Mouse (Mus musculus) neural tube, embryonic 11.5 days (tissue): ENCODE results near the gene Leo1. TPM values are rescaled to one million over a fixed set of nuclear protein-coding genes. Genes with fewer than 3 reads are reported as not detected.

ENCODE experiments used
- ATAC-seq: fragments of 200-750 bp; cut with Nextera tagmentation; 2 replicates; pipeline ENCODE4 v1.8.0; 2017; ENCODE audit warnings: moderate number of reproducible peaks, mild to moderate bottlenecking, moderate TSS enrichment, moderate library complexity; ENCODE audit not compliant: insufficient read depth, low FRiP score, low TSS enrichment
- DNase-seq: peaks from one replicate; pipeline ENCODE4 v3.0.0-alpha.2; 2015; ENCODE audit warnings: low spot score
- H3K27ac ChIP-seq: fragments of 300-500 bp; sonication (generic); 2 replicates; pipeline ENCODE4 v1.5.1; 2014; ENCODE audit warnings: low read depth, mild to moderate bottlenecking, low read length
- H3K27me3 ChIP-seq: fragments of 300-500 bp; sonication (generic); 2 replicates; pipeline ENCODE4 v1.6.1; 2014; ENCODE audit warnings: mild to moderate bottlenecking, low read length, mixed read lengths; ENCODE audit not compliant: control insufficient read depth, insufficient read depth
- H3K36me3 ChIP-seq: fragments of 300-500 bp; sonication (generic); 2 replicates; pipeline ENCODE4 v1.6.1; 2014; ENCODE audit warnings: mild to moderate bottlenecking, low read length, moderate library complexity, mixed read lengths; ENCODE audit not compliant: control insufficient read depth, insufficient read depth
- H3K4me1 ChIP-seq: fragments of 300-500 bp; sonication (generic); 2 replicates; pipeline ENCODE4 v1.6.1; 2014; ENCODE audit warnings: low read length, mixed read lengths; ENCODE audit not compliant: control insufficient read depth, insufficient read depth
- H3K4me2 ChIP-seq: fragments of 300-500 bp; sonication (generic); 2 replicates; pipeline ENCODE4 v1.6.1; 2014; ENCODE audit warnings: low read depth, mild to moderate bottlenecking, moderate library complexity
- H3K4me3 ChIP-seq: fragments of 300-500 bp; sonication (generic); 2 replicates; pipeline ENCODE4 v1.5.1; 2014; ENCODE audit warnings: low read depth, low read length
- H3K9ac ChIP-seq: fragments of 300-500 bp; sonication (generic); 2 replicates; pipeline ENCODE4 v1.6.1; 2014; ENCODE audit warnings: mild to moderate bottlenecking, low read length
- H3K9me3 ChIP-seq: fragments of 300-500 bp; sonication (generic); 2 replicates; pipeline ENCODE4 v1.6.1; 2016; ENCODE audit warnings: low read length; ENCODE audit not compliant: control insufficient read depth
- WGBS: fragments of 180-500 bp; shearing (Covaris S2); extraction: QIAGEN DNeasy Blood & Tissue Kit; methylation state at CpG from one replicate; pipeline ENCODE4 v1.1.7; 2014; 5-methylcytosine and 5-hydroxymethylcytosine counted together
- polyA plus RNA-seq: library from polyadenylated mRNA; unstranded; fragments of >200 nt; fragmentation: Nextera tagmentation; extraction: Ambion mirVana; gene quantifications from 2 replicates; pipeline ENCODE4 v1.2.1, GENCODE M21; 2014

Leo1 gene
- polyA plus RNA-seq, 1 experiment from 2014 or later, result 50.9 TPM

DNA sequence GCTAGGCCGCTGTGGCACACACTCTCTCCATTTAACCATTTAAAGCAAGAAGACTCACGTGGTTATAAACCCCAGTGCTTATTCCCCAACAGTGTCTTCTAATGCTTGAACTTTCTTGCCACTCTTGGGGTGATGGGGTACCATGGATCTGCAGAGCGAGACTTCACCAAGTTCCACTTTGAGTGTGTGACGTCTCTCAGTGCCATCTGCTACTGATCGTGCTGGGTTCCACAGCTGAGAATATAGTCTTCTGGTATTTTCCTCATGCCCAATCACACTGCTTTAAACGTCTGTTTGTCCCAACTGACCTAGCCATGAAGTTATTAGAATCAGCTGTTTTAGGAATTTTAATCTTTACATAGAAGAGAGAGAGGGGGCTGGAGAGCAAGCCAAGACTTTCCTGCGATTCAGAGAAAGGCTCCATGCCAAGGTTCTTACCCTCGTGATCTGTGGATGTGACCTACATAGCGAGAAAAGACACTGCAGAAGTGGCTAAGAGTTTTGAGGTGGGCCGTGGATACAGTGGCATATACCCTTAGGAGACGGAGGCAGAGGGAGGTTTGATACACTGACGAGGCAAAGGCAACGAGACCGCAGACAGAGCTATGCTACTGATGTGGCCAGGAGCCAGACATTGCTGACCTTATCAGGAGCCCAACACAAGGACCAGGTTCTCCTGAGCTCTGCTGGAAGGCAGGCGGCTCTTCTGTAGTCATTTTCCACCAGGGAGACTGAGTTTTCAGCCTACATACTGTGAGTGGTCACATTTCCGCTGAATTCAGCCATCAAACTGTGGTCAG, 10.3 kb upstream of the Leo1 start:
- H3K4me3 ChIP-seq, result no peak overlapping the region
- H3K4me2 ChIP-seq, result no peak overlapping the region
- no peak for ATAC-seq
- H3K9me3 ChIP-seq, result no peaks in the 10 kb centered on the region
- no peak overlapping the region for H3K27ac ChIP-seq
- 86% methylated on average over 16 of the region's 16 CpGs for WGBS
- no peak for DNase-seq
- H3K9ac ChIP-seq, result no peak overlapping the region
- no peaks in the 10 kb centered on the region for H3K4me1 ChIP-seq
- H3K27me3 ChIP-seq, result no peaks in the 10 kb centered on the region
- H3K36me3 ChIP-seq, result no peaks in the 10 kb centered on the region

DNA sequence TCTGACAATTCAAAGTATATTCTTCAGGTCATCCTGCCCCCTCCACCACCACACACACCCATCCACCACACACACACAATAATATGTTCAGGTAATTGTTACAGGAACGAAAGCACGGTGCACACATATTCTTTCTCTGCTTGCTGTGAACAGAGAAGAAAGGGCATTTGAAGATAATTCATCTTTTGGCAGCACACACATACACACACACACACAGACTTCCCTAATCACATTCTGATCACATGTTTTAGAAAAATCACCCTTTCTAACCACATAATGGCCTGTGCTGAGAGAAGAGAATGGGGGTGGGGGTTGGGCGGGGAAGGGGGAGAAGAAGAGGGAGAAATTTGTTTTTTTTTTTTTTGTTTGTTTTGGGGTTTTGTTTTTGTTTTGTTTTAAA, 8.6 kb upstream of the Leo1 start:
- Histone ChIP-seq H3K36me3 (no peaks in the 10 kb centered on the region), H3K4me1 (no peaks in the 10 kb centered on the region), H3K9ac (no peak overlapping the region), H3K27me3 (no peaks in the 10 kb centered on the region), H3K27ac (no peak overlapping the region), H3K4me2 (no peak overlapping the region), H3K4me3 (no peak overlapping the region), H3K9me3 (no peaks in the 10 kb centered on the region)
- 83% methylated on average over 3 of the region's 3 CpGs for WGBS
- DNase-seq, result no peak
- ATAC-seq, result no peak

DNA sequence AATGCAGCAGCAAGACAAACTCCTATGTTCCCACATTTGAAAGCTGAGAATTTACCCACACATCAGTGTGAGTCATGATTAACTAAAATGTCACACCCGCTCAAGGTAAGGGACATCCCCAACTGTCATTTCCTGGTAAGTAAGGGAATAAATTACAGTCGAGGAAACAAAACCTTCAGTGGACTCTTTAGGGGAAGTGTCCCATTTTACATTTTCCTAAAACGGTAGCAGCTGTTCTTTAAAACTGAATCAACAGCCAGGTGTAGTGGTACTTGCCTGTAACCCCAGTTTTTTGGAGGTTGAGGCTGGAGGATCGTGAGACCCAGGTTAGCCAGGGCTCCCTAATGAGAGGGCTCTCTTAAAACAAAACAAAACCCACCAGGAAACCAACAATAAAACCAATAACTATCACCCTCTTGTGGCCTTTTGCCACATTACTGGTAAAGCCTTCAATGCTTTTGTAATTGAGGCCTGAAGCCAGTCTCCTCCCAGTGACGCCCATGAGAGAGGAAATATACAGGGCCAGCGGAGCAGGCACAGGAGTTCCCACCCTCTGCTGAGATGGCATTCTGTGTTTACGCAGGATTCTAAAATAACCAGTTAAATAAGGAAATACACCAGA, 7.0 kb upstream of the Leo1 start:
- Histone ChIP-seq H3K4me2 (no peak overlapping the region), H3K4me3 (no peak overlapping the region), H3K27ac (no peak overlapping the region), H3K9me3 (no peaks in the 10 kb centered on the region), H3K36me3 (no peaks in the 10 kb centered on the region), H3K4me1 (no peaks in the 10 kb centered on the region), H3K9ac (no peak overlapping the region), H3K27me3 (no peaks in the 10 kb centered on the region)
- DNase-seq (peak; percentile 23), ATAC-seq (peak; percentile 38; the same call in 1 of the 2 replicates)
- WGBS, result 37% methylated on average over 7 of the region's 7 CpGs

- no peak overlapping the region for H3K27ac ChIP-seq
- WGBS, result 84% methylated on average over 6 of the region's 6 CpGs
- ATAC-seq, result no peak
Measured at GRCm38 (mm10) chr9:75434872-75435271, 6.5 kb upstream of the Leo1 start.

DNA sequence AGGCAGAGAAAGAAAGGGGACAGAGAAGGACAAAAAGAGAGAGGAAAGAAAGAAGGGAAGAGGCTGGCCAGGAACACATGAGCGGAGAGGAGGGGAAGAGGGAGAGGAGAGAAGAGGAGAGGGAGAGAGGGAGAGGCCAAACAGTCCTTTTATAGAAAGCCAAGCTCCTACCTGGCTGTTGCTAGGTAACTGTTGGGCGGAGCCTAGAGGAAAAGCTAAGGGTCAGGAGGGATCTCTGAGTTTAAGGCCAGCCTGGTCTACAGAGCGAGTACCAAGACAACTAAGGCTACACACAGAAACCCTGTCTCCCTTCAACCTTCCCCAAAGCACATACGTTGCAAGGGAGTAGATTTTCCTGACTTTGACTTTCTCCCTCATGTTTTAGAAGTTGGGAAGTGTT, 6.0 kb upstream of the Leo1 start:
- no peaks in the 10 kb centered on the region for H3K4me1 ChIP-seq
- H3K27ac ChIP-seq, result 0 out of 2 replicates have a peak overlapping the region, but pooled peaks have one; percentile 0
- H3K36me3 ChIP-seq, result no peaks in the 10 kb centered on the region
- H3K27me3 ChIP-seq, result no peaks in the 10 kb centered on the region
- H3K4me3 ChIP-seq, result no peak overlapping the region
- DNase-seq (no peak), ATAC-seq (no peak)
- H3K4me2 ChIP-seq, result no peak overlapping the region
- no peak overlapping the region for H3K9ac ChIP-seq
- H3K9me3 ChIP-seq, result no peaks in the 10 kb centered on the region
- WGBS, result 90% methylated on average over 4 of the region's 4 CpGs

More at GRCm38 (mm10) chr9:75434872-75435271, 6.5 kb upstream of the Leo1 start:
- H3K9me3 ChIP-seq, result no peaks in the 10 kb centered on the region
- no peak overlapping the region for H3K9ac ChIP-seq
- no peak overlapping the region for H3K4me3 ChIP-seq
- no peaks in the 10 kb centered on the region for H3K4me1 ChIP-seq
- DNase-seq, result no peak
- no peak overlapping the region for H3K4me2 ChIP-seq
- H3K27me3 ChIP-seq, result no peaks in the 10 kb centered on the region
- no peaks in the 10 kb centered on the region for H3K36me3 ChIP-seq

DNA sequence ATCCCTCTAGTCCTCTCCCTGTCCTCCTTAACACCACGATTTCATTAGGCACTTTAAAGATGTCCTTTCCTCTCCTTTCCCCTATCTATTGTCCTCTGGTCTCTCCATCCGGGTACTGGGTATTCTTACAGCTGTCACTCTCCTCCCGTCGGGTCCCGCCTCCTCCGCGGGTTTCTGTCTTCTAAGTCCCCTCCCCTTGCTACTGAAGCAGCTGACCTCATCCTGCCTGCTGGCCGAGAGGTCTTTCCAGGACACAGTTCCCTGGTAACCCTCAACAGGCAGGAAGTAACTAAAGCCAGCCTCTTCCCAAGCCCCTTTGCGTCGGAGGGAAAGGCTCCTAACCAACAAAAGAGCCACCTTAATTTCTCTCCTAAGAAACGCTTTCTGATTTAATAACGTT, 5.4 kb upstream of the Leo1 start:
- H3K4me2 ChIP-seq, result no peak overlapping the region
- no peaks in the 10 kb centered on the region for H3K36me3 ChIP-seq
- WGBS, result 4% methylated on average over 12 of the region's 12 CpGs
- no peak overlapping the region for H3K4me3 ChIP-seq
- DNase-seq, result peak; percentile 81
- H3K27me3 ChIP-seq, result no peaks in the 10 kb centered on the region
- H3K9ac ChIP-seq, result peak overlapping the region; percentile 26; the same call in 1 of the 2 replicates
- no peaks in the 10 kb centered on the region for H3K9me3 ChIP-seq
- no peaks in the 10 kb centered on the region for H3K4me1 ChIP-seq
- H3K27ac ChIP-seq, result 0 out of 2 replicates have a peak overlapping the region, but pooled peaks have one; percentile 0
- peak; percentile 75 for ATAC-seq

DNA sequence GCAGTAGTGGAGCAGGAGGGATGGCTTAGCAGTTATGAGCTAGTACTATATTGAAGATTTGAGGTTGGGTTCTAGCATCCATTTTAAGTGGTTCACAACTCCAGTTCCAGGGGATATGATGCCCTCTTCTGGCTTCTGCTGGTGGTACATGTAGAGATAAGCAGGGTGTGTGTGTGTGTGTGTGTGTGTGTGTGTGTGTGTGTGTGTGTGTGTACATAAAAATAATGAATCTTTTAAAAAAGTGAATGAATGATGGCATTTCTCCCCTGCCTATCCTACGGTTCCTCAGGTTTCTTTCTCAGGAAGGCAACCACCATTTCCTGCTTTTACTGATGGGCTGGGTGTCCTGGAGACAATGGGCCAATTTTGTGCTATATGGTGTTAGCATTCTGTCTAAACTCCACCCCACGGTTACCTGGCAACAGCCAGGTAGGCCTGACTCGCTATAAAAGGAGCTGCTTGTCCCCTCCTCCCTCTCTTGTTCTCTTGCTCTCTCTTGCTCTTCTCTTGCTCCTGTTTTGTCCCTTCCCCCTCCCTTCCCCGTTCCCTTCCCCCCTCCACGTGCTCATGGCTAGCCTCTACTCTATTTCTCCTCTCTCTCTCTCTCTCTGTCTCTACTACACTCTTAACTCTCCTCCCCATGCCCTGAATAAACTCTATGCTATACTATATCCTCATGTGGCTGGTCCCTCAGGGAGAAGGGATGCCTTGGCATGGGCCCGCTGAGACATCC, 3.5 kb upstream of the Leo1 start:
- WGBS, result 30% methylated on average over 6 of the region's 6 CpGs
- no peak overlapping the region for H3K27ac ChIP-seq
- DNase-seq, result no peak

DNA sequence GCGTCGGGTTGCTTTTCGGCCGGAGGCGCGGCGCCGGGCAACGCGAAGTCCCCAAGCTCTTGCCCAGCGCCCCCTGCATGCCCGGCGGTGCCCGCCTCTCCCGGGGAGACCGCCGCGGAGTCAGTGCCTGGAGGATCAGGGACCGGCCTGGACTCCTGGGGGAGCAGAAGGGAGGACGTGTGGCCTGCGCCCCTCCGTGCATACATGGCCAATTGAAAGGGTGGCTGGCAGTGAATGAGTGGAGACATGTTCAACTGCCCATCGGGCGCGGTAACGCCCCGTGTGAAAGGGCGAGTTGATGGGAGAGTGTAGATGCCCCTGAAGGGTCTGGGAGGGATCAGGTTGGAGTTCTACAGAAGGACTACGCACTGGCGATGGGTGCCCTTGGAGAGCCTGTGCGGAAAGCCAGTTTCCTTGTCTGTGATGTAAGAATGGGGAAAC, 387 bp downstream of the Leo1 start:
- peak; percentile 82 for ATAC-seq
- Histone ChIP-seq H3K4me2 (peak overlapping the region; percentile 61), H3K27me3 (no peaks in the 10 kb centered on the region), H3K27ac (0 out of 2 replicates have a peak overlapping the region, but pooled peaks have one; percentile 54), H3K36me3 (peaks cover 3% of the 10 kb centered on the region; the same call in 1 of the 2 replicates), H3K4me3 (peak overlapping the region; percentile 80), H3K4me1 (peaks cover 8% of the 10 kb centered on the region), H3K9ac (peak overlapping the region; percentile 77), H3K9me3 (no peaks in the 10 kb centered on the region)
- under 1% methylated on average over 30 of the region's 31 CpGs for WGBS
- DNase-seq, result no peak

More for the DNA sequence above, 3.5 kb upstream of the Leo1 start:
- Histone ChIP-seq H3K27me3 (no peaks in the 10 kb centered on the region), H3K36me3 (no peaks in the 10 kb centered on the region), H3K9me3 (no peaks in the 10 kb centered on the region), H3K4me3 (no peak overlapping the region), H3K4me1 (peaks cover 8% of the 10 kb centered on the region), H3K9ac (no peak overlapping the region), H3K4me2 (no peak overlapping the region)
- ATAC-seq, result no peak
